Mouse (Mus musculus): ENCODE results near the gene Atg4a. TPM values are rescaled to one million over a fixed set of nuclear protein-coding genes. Genes with fewer than 3 reads are reported as not detected.

Atg4a gene
- total RNA-seq (2012; rRNA removed): 3.5 and 6.5 TPM in 2 replicates

GRCm38 (mm10) chrX:140956272-140956940 lies at the start of gene Atg4a, which contains the start of gene Psmd10:
Atg4a (plus strand) TSS chrX:140956907.
Psmd10 (minus strand) TSS chrX:140956728.
- in situ Hi-C loops (cut with MboI; ENCODE audit: low sequenced_read_pairs in 2 of 2, unreplicated experiment in 2 of 2): no loop called here
- no peak for TF ChIP-seq MAFK (IDR thresholded peaks at IDR 0.05; ENCODE audit: insufficient read depth, low read depth, low read length)
- TF ChIP-seq CHD2 (IDR thresholded peaks at IDR 0.05; ENCODE audit: low read depth, low read length): no peak
- TF ChIP-seq HCFC1 (IDR thresholded peaks at IDR 0.05; ENCODE audit: borderline replicate concordance, insufficient read depth, low read length): peak; percentile 91
- no peak for TF ChIP-seq ZNF384 (IDR thresholded peaks at IDR 0.05; ENCODE audit: low read depth, low read length)
- no peak for TF ChIP-seq ZC3H11A (IDR thresholded peaks at IDR 0.05; ENCODE audit: borderline replicate concordance, low read depth, low read length)
- no peak within 1 kb of the TSS for H3K27ac ChIP-seq (ENCODE audit: insufficient read depth, low read depth, low read length, poor library complexity, severe bottlenecking)

GRCm38 (mm10) chrX:140907360-140907759 lies 49.3 kb upstream of the Atg4a start, which contains the start of gene Vsig1:
Vsig1 (plus strand) TSS chrX:140907608.
- no peak for DNase-seq (ENCODE audit: low read depth, low spot score)
- H3K27ac ChIP-seq (ENCODE audit: insufficient read depth, low read depth, low read length, poor library complexity, severe bottlenecking): no peak within 1 kb of the TSS
- H3K9ac ChIP-seq (ENCODE audit: insufficient read depth, low read depth, low read length, poor library complexity, severe bottlenecking): no peak within 1 kb of the TSS
- H3K36me3 ChIP-seq (ENCODE audit: control insufficient read depth, insufficient read depth, low read length, poor library complexity, severe bottlenecking): no peaks in the 10 kb centered on the region
- TF ChIP-seq CHD2 (IDR thresholded peaks at IDR 0.05; ENCODE audit: low read depth, low read length): no peak
- TF ChIP-seq ZC3H11A (IDR thresholded peaks at IDR 0.05; ENCODE audit: borderline replicate concordance, low read depth, low read length): no peak
- no peak for TF ChIP-seq MAFK (IDR thresholded peaks at IDR 0.05; ENCODE audit: insufficient read depth, low read depth, low read length)
- no peak for TF ChIP-seq ZNF384 (IDR thresholded peaks at IDR 0.05; ENCODE audit: low read depth, low read length)
- no peak for TF ChIP-seq HCFC1 (IDR thresholded peaks at IDR 0.05; ENCODE audit: borderline replicate concordance, insufficient read depth, low read length)
- in situ Hi-C loops (cut with MboI; ENCODE audit: low sequenced_read_pairs in 2 of 2, unreplicated experiment in 2 of 2): no loop called here
- H3K4me1 ChIP-seq (ENCODE audit: control insufficient read depth in 2 of 2, insufficient read depth in 2 of 2, low read length in 2 of 2, poor library complexity in 1 of 2): no peaks in the 10 kb centered on the region
- H3K4me3 ChIP-seq (ENCODE audit: insufficient read depth in 1 of 2, low read depth in 1 of 2, low read length in 2 of 2, poor library complexity in 1 of 2, severe bottlenecking in 1 of 2): no peak within 1 kb of the TSS
- no peaks in the 10 kb centered on the region for H3K9me3 ChIP-seq (ENCODE audit: control insufficient read depth, insufficient read depth, low read depth, low read length)

More at GRCm38 (mm10) chrX:140956272-140956940, at the start of gene Atg4a, which contains the start of gene Psmd10:
- H3K4me1 ChIP-seq (ENCODE audit: control insufficient read depth in 2 of 2, insufficient read depth in 2 of 2, low read length in 2 of 2, poor library complexity in 1 of 2): no peaks in the 10 kb centered on the region; a peak in 1 of 4 replicates
- H3K36me3 ChIP-seq (ENCODE audit: control insufficient read depth, insufficient read depth, low read length, poor library complexity, severe bottlenecking): no peaks in the 10 kb centered on the region
- no peaks in the 10 kb centered on the region for H3K9me3 ChIP-seq (ENCODE audit: control insufficient read depth, insufficient read depth, low read depth, low read length)
- H3K4me3 ChIP-seq (ENCODE audit: insufficient read depth in 1 of 2, low read depth in 1 of 2, low read length in 2 of 2, poor library complexity in 1 of 2, severe bottlenecking in 1 of 2): peak within 1 kb of the TSS; percentile 88 to 95
- peak; percentile 92 for DNase-seq (ENCODE audit: low read depth, low spot score)
- peak within 1 kb of the TSS; percentile 75 for H3K9ac ChIP-seq (ENCODE audit: insufficient read depth, low read depth, low read length, poor library complexity, severe bottlenecking)

DNA sequence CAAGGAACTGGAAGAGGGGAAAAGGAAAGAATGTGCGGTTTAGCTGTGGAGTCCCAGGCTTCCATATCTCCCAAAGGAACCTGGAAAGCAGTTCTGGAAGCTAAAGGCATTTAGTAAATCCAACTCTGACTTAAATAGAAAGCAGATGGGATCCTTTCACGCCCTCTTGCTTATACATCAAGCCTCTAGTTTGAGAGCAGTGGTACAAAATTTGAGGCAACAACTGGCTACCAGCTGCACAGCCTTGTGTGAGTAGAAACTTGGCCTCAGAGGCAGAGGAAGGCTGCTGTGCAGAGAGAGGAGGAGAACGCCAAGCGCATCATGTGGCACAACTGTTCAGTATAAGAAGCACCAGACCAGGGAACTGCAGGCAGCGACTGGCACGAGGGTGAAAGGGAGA lies 35.4 kb upstream of the Atg4a start:
- Histone ChIP-seq H3K36me3 (ENCODE audit: control insufficient read depth, insufficient read depth, low read length, poor library complexity, severe bottlenecking) (no peaks in the 10 kb centered on the region), H3K9me3 (ENCODE audit: control insufficient read depth, insufficient read depth, low read depth, low read length) (no peaks in the 10 kb centered on the region), H3K9ac (ENCODE audit: insufficient read depth, low read depth, low read length, poor library complexity, severe bottlenecking) (no peak overlapping the region), H3K4me3 (ENCODE audit: insufficient read depth in 1 of 2, low read depth in 1 of 2, low read length in 2 of 2, poor library complexity in 1 of 2, severe bottlenecking in 1 of 2) (no peak overlapping the region), H3K27ac (ENCODE audit: insufficient read depth, low read depth, low read length, poor library complexity, severe bottlenecking) (no peak overlapping the region), H3K4me1 (ENCODE audit: control insufficient read depth in 2 of 2, insufficient read depth in 2 of 2, low read length in 2 of 2, poor library complexity in 1 of 2) (no peaks in the 10 kb centered on the region)
- DNase-seq (ENCODE audit: low read depth, low spot score): no peak
- TF ChIP-seq HCFC1 (IDR thresholded peaks at IDR 0.05; ENCODE audit: borderline replicate concordance, insufficient read depth, low read length) (no peak), MAFK (IDR thresholded peaks at IDR 0.05; ENCODE audit: insufficient read depth, low read depth, low read length) (no peak), ZC3H11A (IDR thresholded peaks at IDR 0.05; ENCODE audit: borderline replicate concordance, low read depth, low read length) (no peak), ZNF384 (IDR thresholded peaks at IDR 0.05; ENCODE audit: low read depth, low read length) (no peak), CHD2 (IDR thresholded peaks at IDR 0.05; ENCODE audit: low read depth, low read length) (no peak)
- in situ Hi-C loops (cut with MboI; ENCODE audit: low sequenced_read_pairs in 2 of 2, unreplicated experiment in 2 of 2): no loop called here

- no peaks in the 10 kb centered on the region for H3K9me3 ChIP-seq (ENCODE audit: control insufficient read depth, insufficient read depth, low read depth, low read length)
Observed at GRCm38 (mm10) chrX:140932066-140932465, 24.6 kb upstream of the Atg4a start.

More at GRCm38 (mm10) chrX:140932066-140932465, 24.6 kb upstream of the Atg4a start:
- Histone ChIP-seq H3K9ac (ENCODE audit: insufficient read depth, low read depth, low read length, poor library complexity, severe bottlenecking) (no peak overlapping the region), H3K27ac (ENCODE audit: insufficient read depth, low read depth, low read length, poor library complexity, severe bottlenecking) (no peak overlapping the region), H3K4me3 (ENCODE audit: insufficient read depth in 1 of 2, low read depth in 1 of 2, low read length in 2 of 2, poor library complexity in 1 of 2, severe bottlenecking in 1 of 2) (no peak overlapping the region), H3K36me3 (ENCODE audit: control insufficient read depth, insufficient read depth, low read length, poor library complexity, severe bottlenecking) (no peaks in the 10 kb centered on the region), H3K4me1 (ENCODE audit: control insufficient read depth in 2 of 2, insufficient read depth in 2 of 2, low read length in 2 of 2, poor library complexity in 1 of 2) (no peaks in the 10 kb centered on the region)
- no peak for DNase-seq (ENCODE audit: low read depth, low spot score)
- in situ Hi-C loops (cut with MboI; ENCODE audit: low sequenced_read_pairs in 2 of 2, unreplicated experiment in 2 of 2): no loop called here
- TF ChIP-seq ZNF384 (IDR thresholded peaks at IDR 0.05; ENCODE audit: low read depth, low read length) (no peak), CHD2 (IDR thresholded peaks at IDR 0.05; ENCODE audit: low read depth, low read length) (no peak), HCFC1 (IDR thresholded peaks at IDR 0.05; ENCODE audit: borderline replicate concordance, insufficient read depth, low read length) (no peak), MAFK (IDR thresholded peaks at IDR 0.05; ENCODE audit: insufficient read depth, low read depth, low read length) (no peak), ZC3H11A (IDR thresholded peaks at IDR 0.05; ENCODE audit: borderline replicate concordance, low read depth, low read length) (no peak)
